Mouse (Mus musculus) stomach, postnatal 0 days (tissue): ENCODE data around the gene Nrp1.

Experiments used
- CTCF ChIP-seq: IDR thresholded peaks from 2 replicates; pipeline ENCODE4 v1.5.1; 2016; ENCODE audit warnings: antibody characterized with exemption, low read depth, mild to moderate bottlenecking, moderate library complexity
- EP300 ChIP-seq: optimal IDR thresholded peaks from 2 replicates; pipeline ENCODE3; 2016; ENCODE audit warnings: antibody characterized with exemption

DNA sequence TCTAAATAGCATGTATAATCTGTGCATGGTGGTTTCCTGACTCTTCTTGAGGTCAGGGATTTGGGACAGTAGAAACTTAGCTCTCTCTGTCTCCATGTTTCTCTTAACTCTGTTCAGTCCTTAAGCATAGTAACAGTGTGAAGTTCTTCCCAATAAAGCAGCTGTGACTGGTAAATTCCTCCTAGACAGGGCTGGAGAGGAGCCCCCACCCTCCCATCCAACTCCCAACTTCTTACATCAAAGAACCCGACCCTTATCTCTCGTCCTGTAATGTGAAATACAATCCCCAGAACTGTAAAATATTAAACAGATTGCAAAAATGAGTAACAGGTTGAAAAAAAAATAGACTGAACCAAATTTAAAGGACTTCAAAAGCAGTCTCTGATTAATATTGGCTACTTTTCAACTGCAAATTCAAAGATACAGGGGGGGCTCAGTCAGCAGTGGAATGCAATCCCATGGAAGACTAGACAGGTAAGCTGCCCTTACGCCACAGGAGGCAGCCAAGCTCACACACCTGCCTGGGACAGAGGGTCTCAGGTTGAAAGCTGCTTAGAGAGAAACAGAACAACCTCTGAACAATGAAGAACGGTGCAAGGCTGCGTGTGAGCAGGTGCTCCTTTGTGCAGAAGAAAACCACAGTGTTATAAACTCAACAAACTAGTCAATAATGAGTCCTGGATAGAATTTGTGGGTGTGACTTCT is 121.1 kb downstream of the Nrp1 start:
- no peak for TF ChIP-seq CTCF
- TF ChIP-seq EP300 = no peak
